Mouse (Mus musculus) hindbrain, embryonic 11.5 days (tissue): Measurements from ENCODE around the gene Arhgap31. TPM values are rescaled to one million over a fixed set of nuclear protein-coding genes. Genes with fewer than 3 reads are reported as not detected.

Experiments used
- ATAC-seq: fragments of 200-750 bp; cut with Nextera tagmentation; 2 replicates; pipeline ENCODE4 v1.8.0; 2017; ENCODE audit warnings: mild to moderate bottlenecking, moderate TSS enrichment, moderate library complexity; ENCODE audit not compliant: low FRiP score
- DNase-seq: peaks from one replicate; pipeline ENCODE4 v3.0.0-alpha.2; 2015; ENCODE audit warnings: low spot score
- H3K27ac ChIP-seq: fragments of 300-500 bp; sonication (generic); 2 replicates; pipeline ENCODE4 v1.5.1; 2014; ENCODE audit warnings: mild to moderate bottlenecking, low read depth, low read length
- H3K27me3 ChIP-seq: fragments of 300-500 bp; sonication (generic); 2 replicates; pipeline ENCODE4 v1.6.1; 2014; ENCODE audit warnings: mild to moderate bottlenecking, low read length, moderate library complexity, mixed read lengths; ENCODE audit not compliant: control insufficient read depth, insufficient read depth
- H3K36me3 ChIP-seq: fragments of 300-500 bp; sonication (generic); 2 replicates; pipeline ENCODE4 v1.6.1; 2014; ENCODE audit warnings: mild to moderate bottlenecking, low read length, moderate library complexity, mixed read lengths; ENCODE audit not compliant: control insufficient read depth, insufficient read depth
- H3K4me1 ChIP-seq: fragments of 300-500 bp; sonication (generic); replicated peaks from 2 replicates; pipeline ENCODE4 v1.6.1; 2014; ENCODE audit warnings: low read length, mixed read lengths; ENCODE audit not compliant: control insufficient read depth, insufficient read depth
- H3K4me2 ChIP-seq: fragments of 300-500 bp; sonication (generic); replicated peaks from 2 replicates; pipeline ENCODE4 v1.6.1; 2014; ENCODE audit warnings: mild to moderate bottlenecking, low read depth, low read length
- H3K4me3 ChIP-seq: fragments of 300-500 bp; sonication (generic); 2 replicates; pipeline ENCODE4 v1.5.1; 2014; ENCODE audit warnings: low read depth, low read length
- H3K9ac ChIP-seq: fragments of 300-500 bp; sonication (generic); 2 replicates; pipeline ENCODE4 v1.6.1; 2014; ENCODE audit warnings: low read depth, low read length
- H3K9me3 ChIP-seq: fragments of 300-500 bp; sonication (generic); 2 replicates; pipeline ENCODE4 v1.6.1; 2016; ENCODE audit warnings: low read length; ENCODE audit not compliant: control insufficient read depth
- WGBS: fragments of 180-500 bp; shearing (Covaris S2); extraction: QIAGEN DNeasy Blood & Tissue Kit; methylation state at CpG from one replicate; pipeline ENCODE4 v1.1.7; 2014; 5-methylcytosine and 5-hydroxymethylcytosine counted together
- polyA plus RNA-seq: library from polyadenylated mRNA; unstranded; fragments of >200 nt; fragmentation: Nextera tagmentation; extraction: Ambion mirVana; gene quantifications from 2 replicates; pipeline ENCODE4 v1.2.1, GENCODE M21; 2014

Arhgap31 gene
- polyA plus RNA-seq, 1 experiment from 2014 or later: 9.0 TPM

GRCm38 (mm10) chr16:38596651-38597050, 116.4 kb downstream of the Arhgap31 start:
- 93% methylated on average over 2 of the region's 2 CpGs for WGBS
- Histone ChIP-seq H3K9me3 (no peaks in the 10 kb centered on the region), H3K36me3 (no peaks in the 10 kb centered on the region), H3K9ac (no peak overlapping the region), H3K4me1 (no peaks in the 10 kb centered on the region), H3K27ac (no peak overlapping the region), H3K27me3 (no peaks in the 10 kb centered on the region), H3K4me2 (no peak overlapping the region), H3K4me3 (no peak overlapping the region)
- DNase-seq (no peak), ATAC-seq (no peak)

DNA sequence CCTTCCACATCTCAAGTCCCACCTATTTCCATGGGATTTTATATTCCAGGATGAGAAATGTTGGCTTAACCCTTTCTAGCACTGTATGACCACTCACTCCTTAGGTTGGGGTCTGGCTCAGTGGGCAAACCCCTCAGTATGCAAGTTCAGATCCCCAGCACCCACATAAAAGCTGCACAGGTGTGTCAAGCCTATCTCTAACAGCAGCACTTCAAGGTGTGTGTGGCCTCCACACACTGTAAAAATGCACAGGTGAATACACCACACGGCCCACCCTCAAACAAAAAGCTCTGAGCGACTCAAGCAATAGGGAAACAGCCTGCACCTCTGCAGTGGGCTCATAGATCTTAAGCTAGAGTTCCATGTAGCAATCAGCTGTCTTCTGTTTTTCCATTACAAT, 117.0 kb downstream of the Arhgap31 start:
- Histone ChIP-seq H3K27me3 (no peaks in the 10 kb centered on the region), H3K9ac (no peak overlapping the region), H3K9me3 (no peaks in the 10 kb centered on the region), H3K4me2 (no peak overlapping the region), H3K27ac (no peak overlapping the region), H3K4me1 (no peaks in the 10 kb centered on the region), H3K4me3 (no peak overlapping the region), H3K36me3 (no peaks in the 10 kb centered on the region)
- DNase-seq: no peak
- WGBS: 86% methylated on average over 2 of the region's 2 CpGs
- ATAC-seq: no peak

GRCm38 (mm10) chr16:38594435-38594834, 118.6 kb downstream of the Arhgap31 start:
- WGBS: 84% methylated on average over 1 of the region's 1 CpGs
- no peaks in the 10 kb centered on the region for H3K27me3 ChIP-seq
- H3K9me3 ChIP-seq: no peaks in the 10 kb centered on the region
- no peaks in the 10 kb centered on the region for H3K4me1 ChIP-seq
- no peak overlapping the region for H3K27ac ChIP-seq
- ATAC-seq: no peak
- H3K9ac ChIP-seq: no peak overlapping the region
- H3K4me2 ChIP-seq: no peak overlapping the region
- no peak overlapping the region for H3K4me3 ChIP-seq
- H3K36me3 ChIP-seq: 0 out of 2 replicates have a peak, but pooled peaks cover 2% of the 10 kb centered on the region
- no peak for DNase-seq

GRCm38 (mm10) chr16:38592946-38593345, 120.1 kb downstream of the Arhgap31 start:
- Histone ChIP-seq H3K4me3 (no peak overlapping the region), H3K9me3 (no peaks in the 10 kb centered on the region), H3K4me1 (no peaks in the 10 kb centered on the region), H3K4me2 (no peak overlapping the region), H3K9ac (no peak overlapping the region), H3K27ac (no peak overlapping the region), H3K27me3 (no peaks in the 10 kb centered on the region), H3K36me3 (peaks cover 7% of the 10 kb centered on the region; the same call in 1 of the 2 replicates)
- no peak for ATAC-seq
- DNase-seq: no peak
- WGBS: over 99% methylated on average over 4 of the region's 4 CpGs

DNA sequence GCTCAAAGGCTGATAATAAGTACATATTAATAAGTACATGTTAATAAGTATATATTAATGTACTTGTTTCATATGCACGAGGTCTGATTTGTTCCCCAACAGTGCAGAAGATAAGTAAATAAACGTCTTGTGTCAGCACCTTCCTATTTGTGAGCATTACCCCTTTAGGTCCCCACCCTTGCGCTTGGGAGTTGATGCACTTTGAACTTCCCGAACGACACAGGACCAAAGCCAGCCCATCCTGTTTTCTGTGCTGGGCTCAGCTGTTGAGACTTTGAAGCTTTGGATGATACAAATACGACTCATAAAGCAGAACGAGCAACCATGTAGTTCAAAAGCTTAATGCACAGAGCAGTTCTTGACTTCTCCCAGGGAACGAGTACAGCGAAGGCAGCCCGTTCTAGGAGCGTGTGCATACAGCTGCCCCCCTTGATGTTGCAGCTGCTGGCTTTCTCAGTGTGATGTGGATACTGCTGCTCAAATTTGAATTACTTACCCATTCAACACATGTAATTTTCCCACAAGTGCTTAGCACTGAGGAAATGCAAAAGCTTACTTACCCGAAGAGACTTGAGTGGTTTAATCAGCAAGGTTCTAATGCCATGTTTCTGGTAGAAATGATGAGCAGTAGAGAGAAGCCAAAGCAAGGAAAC, 120.9 kb downstream of the Arhgap31 start:
- Histone ChIP-seq H3K4me3 (no peak overlapping the region), H3K9ac (no peak overlapping the region), H3K27me3 (no peaks in the 10 kb centered on the region), H3K4me1 (no peaks in the 10 kb centered on the region), H3K4me2 (no peak overlapping the region), H3K27ac (no peak overlapping the region), H3K9me3 (no peaks in the 10 kb centered on the region), H3K36me3 (peaks cover 7% of the 10 kb centered on the region; the same call in 1 of the 2 replicates)
- DNase-seq: no peak
- 92% methylated on average over 12 of the region's 12 CpGs for WGBS
- no peak for ATAC-seq

- no peak for DNase-seq
- no peak overlapping the region for H3K27ac ChIP-seq
- no peak for ATAC-seq
- H3K36me3 ChIP-seq: peaks cover 7% of the 10 kb centered on the region; the same call in 1 of the 2 replicates
- H3K4me1 ChIP-seq: no peaks in the 10 kb centered on the region
- no peaks in the 10 kb centered on the region for H3K27me3 ChIP-seq
- no peaks in the 10 kb centered on the region for H3K9me3 ChIP-seq
- no peak overlapping the region for H3K9ac ChIP-seq
- 84% methylated on average over 3 of the region's 3 CpGs for WGBS
- H3K4me2 ChIP-seq: no peak overlapping the region
- no peak overlapping the region for H3K4me3 ChIP-seq
Measured at GRCm38 (mm10) chr16:38591506-38591905, 121.6 kb downstream of the Arhgap31 start.

DNA sequence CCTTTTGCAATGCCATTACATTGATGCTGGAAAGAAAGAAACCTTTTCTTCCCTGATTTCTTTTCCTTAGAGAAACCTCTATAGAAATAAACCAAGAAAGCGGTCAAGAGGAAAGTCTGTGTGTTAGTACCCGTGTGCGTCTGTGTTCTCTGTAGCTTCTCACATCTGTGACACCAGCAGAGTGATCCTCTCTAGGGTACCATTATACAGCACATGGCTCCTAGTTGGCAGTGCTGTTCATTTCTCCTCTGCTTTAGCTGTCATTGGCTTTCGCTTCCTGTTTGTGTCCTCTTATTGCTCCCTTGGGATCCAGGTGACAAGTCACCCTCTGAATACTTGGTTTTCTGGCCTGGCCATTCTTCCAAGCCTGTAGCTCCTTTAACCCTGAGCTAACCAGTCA, 125.5 kb downstream of the Arhgap31 start:
- Histone ChIP-seq H3K9me3 (no peaks in the 10 kb centered on the region), H3K36me3 (peaks cover 14% of the 10 kb centered on the region), H3K4me3 (no peak overlapping the region), H3K9ac (no peak overlapping the region), H3K27ac (no peak overlapping the region), H3K4me2 (no peak overlapping the region), H3K27me3 (no peaks in the 10 kb centered on the region), H3K4me1 (no peaks in the 10 kb centered on the region)
- ATAC-seq: no peak
- 92% methylated on average over 4 of the region's 4 CpGs for WGBS
- no peak for DNase-seq

DNA sequence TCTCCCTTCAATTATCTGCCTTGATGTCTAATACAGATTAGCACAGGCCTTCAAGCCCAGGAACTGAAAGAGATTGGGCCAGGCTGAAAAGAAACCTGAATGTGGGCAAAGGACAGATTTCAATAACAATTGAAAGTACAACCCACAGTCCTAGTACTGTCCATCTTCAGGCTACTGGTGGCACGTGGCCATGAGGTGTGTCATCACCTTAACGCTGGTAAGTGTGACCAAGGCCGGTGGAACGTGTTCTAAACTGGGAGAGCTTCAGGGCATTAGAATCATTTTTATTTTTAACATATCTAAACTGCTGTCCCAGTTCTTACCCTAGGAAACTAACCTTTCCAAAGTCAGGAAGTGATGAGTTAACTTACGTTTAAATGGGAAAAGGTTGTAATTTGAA, 125.9 kb downstream of the Arhgap31 start:
- Histone ChIP-seq H3K4me1 (no peaks in the 10 kb centered on the region), H3K27ac (no peak overlapping the region), H3K4me3 (no peak overlapping the region), H3K4me2 (no peak overlapping the region), H3K9me3 (no peaks in the 10 kb centered on the region), H3K36me3 (peaks cover 14% of the 10 kb centered on the region), H3K27me3 (no peaks in the 10 kb centered on the region), H3K9ac (no peak overlapping the region)
- DNase-seq (no peak), ATAC-seq (no peak)
- WGBS: 93% methylated on average over 5 of the region's 5 CpGs

DNA sequence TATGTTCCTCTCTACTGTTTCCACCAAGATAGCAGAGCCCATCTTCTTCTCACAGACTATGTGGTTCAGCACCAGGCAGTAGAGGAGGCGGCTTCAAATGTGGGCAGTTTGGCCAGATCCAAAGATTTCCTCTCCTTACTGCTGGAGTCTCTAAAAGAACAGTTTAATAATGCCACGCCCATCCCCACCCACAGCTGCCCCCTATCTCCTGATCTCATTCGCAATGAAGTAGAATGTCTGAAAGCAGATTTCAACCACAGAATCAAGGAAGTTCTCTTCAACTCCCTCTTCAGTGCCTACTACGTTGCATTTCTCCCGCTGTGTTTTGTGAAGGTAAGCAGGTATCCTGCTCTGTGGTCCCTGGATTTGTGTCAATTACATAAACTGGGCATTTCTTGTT, 127.9 kb downstream of the Arhgap31 start:
- Histone ChIP-seq H3K27ac (no peak overlapping the region), H3K36me3 (peaks cover 12% of the 10 kb centered on the region), H3K27me3 (no peaks in the 10 kb centered on the region), H3K4me3 (no peak overlapping the region), H3K9me3 (no peaks in the 10 kb centered on the region), H3K9ac (no peak overlapping the region), H3K4me1 (no peaks in the 10 kb centered on the region), H3K4me2 (no peak overlapping the region)
- DNase-seq: no peak
- WGBS: 91% methylated on average over 5 of the region's 5 CpGs
- no peak for ATAC-seq
